Mouse (Mus musculus): Measurements from ENCODE around the gene Sqstm1. TPM values are rescaled to one million over a fixed set of nuclear protein-coding genes. Genes with fewer than 3 reads are reported as not detected.

Gene Sqstm1
- polyA plus RNA-seq, 1 experiment from 2014 or later = 176 TPM

DNA sequence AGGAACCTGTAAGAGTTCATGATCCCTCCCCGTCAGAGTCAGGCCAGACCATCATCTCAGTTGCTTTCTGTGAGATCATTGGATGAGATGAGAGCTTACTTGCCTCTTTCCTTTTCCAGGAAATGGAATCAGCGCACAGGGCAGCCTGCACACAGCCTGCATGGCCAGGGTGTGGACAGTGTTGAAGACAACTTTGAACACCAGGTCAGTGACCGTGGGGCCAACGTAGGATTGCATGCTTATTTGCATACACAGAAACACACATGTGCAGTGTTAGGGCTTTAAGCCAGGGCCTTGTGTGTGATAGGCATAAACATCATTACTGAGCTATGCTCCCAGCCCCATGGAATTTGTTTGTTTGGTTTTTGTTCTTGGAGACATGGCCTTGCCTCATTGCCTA lies 13.1 kb downstream of the Sqstm1 start:
- 89% methylated on average over 4 of the region's 4 CpGs for WGBS
- Histone ChIP-seq H3K4me1 (replicated peaks; ENCODE audit: control insufficient read depth, insufficient read depth, low read length) (peaks cover 6% of the 10 kb centered on the region; the same call in 1 of the 2 replicates), H3K27me3 (replicated peaks; ENCODE audit: control insufficient read depth, insufficient read depth, low read length) (no peaks in the 10 kb centered on the region), H3K9ac (ENCODE audit: low read depth, low read length) (no peak overlapping the region), H3K4me3 (ENCODE audit: low read depth, low read length) (no peak overlapping the region), H3K4me2 (no peak overlapping the region), H3K36me3 (ENCODE audit: control insufficient read depth, insufficient read depth, low read length) (peaks cover 36% of the 10 kb centered on the region), H3K9me3 (ENCODE audit: control insufficient read depth, low read length) (no peaks in the 10 kb centered on the region), H3K27ac (ENCODE audit: low read depth, low read length) (no peak overlapping the region)
- ATAC-seq (replicated peaks; ENCODE audit: low FRiP score) (no peak), DNase-seq (ENCODE audit: low spot score) (no peak)

DNA sequence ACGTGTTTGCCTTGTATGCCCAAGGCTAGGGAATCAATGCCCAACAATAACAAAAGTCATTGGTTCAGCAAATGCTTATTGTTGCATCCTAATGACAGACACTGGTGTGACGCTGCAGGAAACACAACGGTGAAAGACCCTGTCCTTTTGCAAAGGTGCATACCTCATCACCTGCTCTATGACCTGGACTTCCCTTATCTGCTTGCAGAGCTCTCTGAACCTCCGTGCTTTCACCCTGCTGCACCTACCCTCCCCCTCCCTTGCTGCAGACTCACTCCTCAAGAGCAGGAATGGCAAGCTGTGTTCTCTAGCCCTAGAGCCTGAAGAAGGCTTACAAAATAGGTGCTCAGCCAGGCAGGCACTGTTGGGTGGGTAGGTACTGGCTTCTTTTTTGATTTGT lies 15.8 kb downstream of the Sqstm1 start:
- no peaks in the 10 kb centered on the region for H3K27me3 ChIP-seq (replicated peaks; ENCODE audit: control insufficient read depth, insufficient read depth, low read length)
- no peak for DNase-seq (ENCODE audit: low spot score)
- no peak for ATAC-seq (replicated peaks; ENCODE audit: low FRiP score)
- peaks cover 9% of the 10 kb centered on the region for H3K36me3 ChIP-seq (ENCODE audit: control insufficient read depth, insufficient read depth, low read length)
- H3K4me2 ChIP-seq = no peak overlapping the region
- H3K9me3 ChIP-seq (ENCODE audit: control insufficient read depth, low read length) = no peaks in the 10 kb centered on the region
- H3K4me3 ChIP-seq (ENCODE audit: low read depth, low read length) = no peak overlapping the region
- H3K9ac ChIP-seq (ENCODE audit: low read depth, low read length) = no peak overlapping the region
- no peak overlapping the region for H3K27ac ChIP-seq (ENCODE audit: low read depth, low read length)
- WGBS = 61% methylated on average over 4 of the region's 4 CpGs
- peaks cover 7% of the 10 kb centered on the region; the same call in 1 of the 2 replicates for H3K4me1 ChIP-seq (replicated peaks; ENCODE audit: control insufficient read depth, insufficient read depth, low read length)

DNA sequence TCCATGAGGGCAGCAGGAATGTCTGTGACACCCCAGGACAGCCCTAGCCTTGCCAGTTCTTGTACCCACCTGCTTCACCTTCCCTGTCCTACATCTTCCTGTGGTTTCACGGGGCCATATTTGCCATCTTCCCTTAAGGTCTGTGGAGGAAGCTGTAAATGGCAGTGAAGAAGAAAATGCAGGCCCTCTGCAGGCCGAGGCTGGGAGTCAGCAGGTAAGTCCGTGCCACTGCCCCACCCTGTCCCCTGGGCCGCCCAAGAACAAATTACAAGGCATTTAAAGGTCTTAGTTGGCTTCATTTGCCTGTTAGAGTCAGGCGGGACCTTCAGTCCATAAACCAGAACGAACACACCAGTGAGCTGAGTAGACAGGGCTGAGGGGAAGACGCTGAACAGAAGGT lies 16.6 kb downstream of the Sqstm1 start:
- DNase-seq (ENCODE audit: low spot score) (no peak), ATAC-seq (replicated peaks; ENCODE audit: low FRiP score) (no peak)
- no peak overlapping the region for H3K4me3 ChIP-seq (ENCODE audit: low read depth, low read length)
- H3K27me3 ChIP-seq (replicated peaks; ENCODE audit: control insufficient read depth, insufficient read depth, low read length) = no peaks in the 10 kb centered on the region
- 80% methylated on average over 7 of the region's 7 CpGs for WGBS
- no peak overlapping the region for H3K27ac ChIP-seq (ENCODE audit: low read depth, low read length)
- H3K36me3 ChIP-seq (ENCODE audit: control insufficient read depth, insufficient read depth, low read length) = peaks cover 1% of the 10 kb centered on the region
- no peak overlapping the region for H3K4me2 ChIP-seq
- H3K4me1 ChIP-seq (replicated peaks; ENCODE audit: control insufficient read depth, insufficient read depth, low read length) = peaks cover 7% of the 10 kb centered on the region; the same call in 1 of the 2 replicates
- no peaks in the 10 kb centered on the region for H3K9me3 ChIP-seq (ENCODE audit: control insufficient read depth, low read length)
- H3K9ac ChIP-seq (ENCODE audit: low read depth, low read length) = no peak overlapping the region

DNA sequence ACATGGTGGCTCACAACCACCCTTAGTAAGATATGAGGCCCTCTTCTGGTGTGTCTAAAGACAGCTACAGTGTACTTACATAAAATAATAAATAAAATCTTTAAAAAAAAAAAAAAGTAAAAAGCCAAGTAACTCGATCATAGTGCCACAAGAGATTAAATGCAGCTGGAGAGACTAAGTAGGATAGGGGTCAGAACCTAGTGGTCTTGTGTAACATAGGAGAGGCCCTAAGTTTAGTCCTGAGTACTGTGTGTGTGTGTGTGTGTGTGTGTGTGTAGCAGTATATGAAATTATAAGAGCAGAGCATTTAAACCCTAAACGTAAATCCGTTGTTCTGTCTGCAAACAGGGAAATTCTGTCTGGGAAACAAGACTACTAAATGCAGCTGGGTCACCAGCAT lies 18.3 kb downstream of the Sqstm1 start:
- DNase-seq (ENCODE audit: low spot score) (no peak), ATAC-seq (replicated peaks; ENCODE audit: low FRiP score) (no peak)
- Histone ChIP-seq H3K4me3 (ENCODE audit: low read depth, low read length) (no peak overlapping the region), H3K27ac (ENCODE audit: low read depth, low read length) (no peak overlapping the region), H3K4me2 (no peak overlapping the region), H3K4me1 (replicated peaks; ENCODE audit: control insufficient read depth, insufficient read depth, low read length) (peaks cover 7% of the 10 kb centered on the region; the same call in 1 of the 2 replicates), H3K9ac (ENCODE audit: low read depth, low read length) (no peak overlapping the region), H3K27me3 (replicated peaks; ENCODE audit: control insufficient read depth, insufficient read depth, low read length) (no peaks in the 10 kb centered on the region), H3K36me3 (ENCODE audit: control insufficient read depth, insufficient read depth, low read length) (no peaks in the 10 kb centered on the region; the same call in 1 of the 2 replicates), H3K9me3 (ENCODE audit: control insufficient read depth, low read length) (no peaks in the 10 kb centered on the region)
- 93% methylated on average over 3 of the region's 3 CpGs for WGBS

DNA sequence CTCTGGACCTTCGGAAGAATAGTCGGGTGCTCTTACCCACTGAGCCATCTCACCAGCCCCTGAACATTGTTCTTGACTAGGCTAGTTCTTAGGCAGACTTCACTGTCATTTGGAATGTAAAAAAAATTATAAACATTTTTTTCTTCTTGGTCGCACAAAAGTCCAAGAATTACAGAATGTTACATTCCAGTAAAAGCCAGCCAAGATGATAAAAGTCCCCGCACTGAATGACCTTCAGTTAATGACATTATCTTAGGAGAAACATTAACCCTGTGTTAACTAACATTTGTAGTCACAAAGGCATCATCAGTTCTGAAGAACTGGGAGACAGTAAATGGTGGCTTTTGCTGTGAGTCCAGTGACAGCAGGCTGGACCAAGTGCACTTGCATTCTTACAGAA lies 20.3 kb downstream of the Sqstm1 start:
- H3K36me3 ChIP-seq (ENCODE audit: control insufficient read depth, insufficient read depth, low read length) = no peaks in the 10 kb centered on the region
- H3K9me3 ChIP-seq (ENCODE audit: control insufficient read depth, low read length) = no peaks in the 10 kb centered on the region
- no peak overlapping the region for H3K9ac ChIP-seq (ENCODE audit: low read depth, low read length)
- no peak overlapping the region for H3K27ac ChIP-seq (ENCODE audit: low read depth, low read length)
- no peak overlapping the region for H3K4me3 ChIP-seq (ENCODE audit: low read depth, low read length)
- H3K4me2 ChIP-seq = no peak overlapping the region
- H3K27me3 ChIP-seq (replicated peaks; ENCODE audit: control insufficient read depth, insufficient read depth, low read length) = no peaks in the 10 kb centered on the region
- DNase-seq (ENCODE audit: low spot score) (no peak), ATAC-seq (replicated peaks; ENCODE audit: low FRiP score) (no peak)
- 77% methylated on average over 4 of the region's 4 CpGs for WGBS
- peaks cover 7% of the 10 kb centered on the region; the same call in 1 of the 2 replicates for H3K4me1 ChIP-seq (replicated peaks; ENCODE audit: control insufficient read depth, insufficient read depth, low read length)

DNA sequence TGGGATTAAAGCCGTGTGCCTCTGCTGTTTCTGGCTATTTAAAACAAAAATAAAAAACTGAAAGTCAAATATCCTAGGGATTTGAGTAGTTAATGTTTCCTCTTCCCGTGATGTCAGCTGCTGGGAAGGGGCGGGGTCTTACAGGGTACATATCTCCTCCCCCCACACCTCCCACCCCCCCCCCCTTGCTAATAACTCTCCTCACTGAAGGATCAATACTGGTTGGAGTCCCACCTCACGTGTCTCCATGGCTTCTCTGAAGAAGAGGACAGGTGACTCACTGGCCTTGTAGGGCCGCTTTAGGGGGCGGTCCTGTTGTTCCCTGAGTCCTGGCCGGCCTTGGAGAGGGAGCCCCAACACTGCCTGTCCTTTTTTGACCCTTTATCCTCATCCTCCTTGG lies 21.9 kb downstream of the Sqstm1 start:
- Histone ChIP-seq H3K36me3 (ENCODE audit: control insufficient read depth, insufficient read depth, low read length) (no peaks in the 10 kb centered on the region), H3K4me2 (no peak overlapping the region), H3K4me1 (replicated peaks; ENCODE audit: control insufficient read depth, insufficient read depth, low read length) (peaks cover 4% of the 10 kb centered on the region), H3K4me3 (ENCODE audit: low read depth, low read length) (no peak overlapping the region), H3K27ac (ENCODE audit: low read depth, low read length) (no peak overlapping the region), H3K27me3 (replicated peaks; ENCODE audit: control insufficient read depth, insufficient read depth, low read length) (no peaks in the 10 kb centered on the region), H3K9me3 (ENCODE audit: control insufficient read depth, low read length) (no peaks in the 10 kb centered on the region), H3K9ac (ENCODE audit: low read depth, low read length) (no peak overlapping the region)
- ATAC-seq (replicated peaks; ENCODE audit: low FRiP score) (no peak), DNase-seq (ENCODE audit: low spot score) (no peak)
- 76% methylated on average over 7 of the region's 7 CpGs for WGBS

DNA sequence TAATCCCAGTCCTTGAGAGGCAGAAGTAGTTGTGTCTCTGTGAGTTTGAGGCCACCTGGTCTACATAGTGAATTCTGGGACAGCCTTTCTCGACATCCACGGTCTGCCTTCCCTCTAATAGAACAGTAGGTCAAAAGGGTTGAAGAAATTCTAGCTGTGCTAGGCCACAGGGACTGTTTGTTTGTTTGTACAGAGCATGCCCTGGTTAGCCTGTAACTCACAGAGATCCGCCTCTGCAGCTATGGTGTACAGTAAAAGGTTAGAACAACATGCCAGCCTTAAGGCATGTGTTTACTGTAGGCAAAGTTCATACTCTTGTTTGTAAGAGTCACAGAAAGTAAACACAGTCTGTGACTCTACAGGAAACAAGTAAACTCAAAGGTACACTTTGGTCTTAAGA lies 25.8 kb downstream of the Sqstm1 start:
- Histone ChIP-seq H3K9ac (ENCODE audit: low read depth, low read length) (no peak overlapping the region), H3K4me3 (ENCODE audit: low read depth, low read length) (no peak overlapping the region), H3K27me3 (replicated peaks; ENCODE audit: control insufficient read depth, insufficient read depth, low read length) (no peaks in the 10 kb centered on the region), H3K4me2 (no peak overlapping the region), H3K27ac (ENCODE audit: low read depth, low read length) (no peak overlapping the region; the same call in 1 of the 2 replicates), H3K36me3 (ENCODE audit: control insufficient read depth, insufficient read depth, low read length) (no peaks in the 10 kb centered on the region; the same call in 1 of the 2 replicates), H3K4me1 (replicated peaks; ENCODE audit: control insufficient read depth, insufficient read depth, low read length) (peaks cover 7% of the 10 kb centered on the region), H3K9me3 (ENCODE audit: control insufficient read depth, low read length) (no peaks in the 10 kb centered on the region)
- DNase-seq (ENCODE audit: low spot score) (no peak), ATAC-seq (replicated peaks; ENCODE audit: low FRiP score) (no peak; the same call in 1 of the 2 replicates)
- whole genome bisulfite sequencing = 78% methylated on average over 3 of the region's 3 CpGs

DNA sequence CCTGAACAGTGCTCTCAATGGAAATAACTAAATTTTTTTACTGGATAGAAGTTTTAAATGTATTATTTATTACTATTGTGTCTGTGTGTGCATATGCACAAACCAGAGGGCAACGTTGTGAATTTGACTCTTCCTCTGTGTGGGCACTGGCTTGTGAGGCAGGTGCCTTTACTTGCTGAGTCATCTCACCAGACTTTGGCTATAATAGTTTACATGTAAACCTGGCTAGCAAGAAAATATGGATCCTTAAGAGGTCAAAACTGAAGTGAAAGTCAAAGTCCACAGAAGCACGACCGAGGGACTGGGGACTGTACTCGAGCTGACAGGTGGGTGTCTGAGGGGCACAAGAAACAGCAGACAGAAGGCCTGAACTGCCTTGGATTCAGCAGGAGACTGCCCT lies 27.9 kb downstream of the Sqstm1 start:
- ATAC-seq (replicated peaks; ENCODE audit: low FRiP score) (no peak), DNase-seq (ENCODE audit: low spot score) (no peak)
- no peaks in the 10 kb centered on the region for H3K9me3 ChIP-seq (ENCODE audit: control insufficient read depth, low read length)
- peaks cover 3% of the 10 kb centered on the region; the same call in 1 of the 2 replicates for H3K36me3 ChIP-seq (ENCODE audit: control insufficient read depth, insufficient read depth, low read length)
- 73% methylated on average over 4 of the region's 4 CpGs for WGBS
- 0 out of 2 replicates have a peak overlapping the region, but pooled peaks have one; percentile 16 for H3K9ac ChIP-seq (ENCODE audit: low read depth, low read length)
- no peak overlapping the region for H3K4me2 ChIP-seq
- no peaks in the 10 kb centered on the region for H3K27me3 ChIP-seq (replicated peaks; ENCODE audit: control insufficient read depth, insufficient read depth, low read length)
- H3K27ac ChIP-seq (ENCODE audit: low read depth, low read length) = no peak overlapping the region
- H3K4me1 ChIP-seq (replicated peaks; ENCODE audit: control insufficient read depth, insufficient read depth, low read length) = peaks cover 7% of the 10 kb centered on the region
- H3K4me3 ChIP-seq (ENCODE audit: low read depth, low read length) = no peak overlapping the region

DNA sequence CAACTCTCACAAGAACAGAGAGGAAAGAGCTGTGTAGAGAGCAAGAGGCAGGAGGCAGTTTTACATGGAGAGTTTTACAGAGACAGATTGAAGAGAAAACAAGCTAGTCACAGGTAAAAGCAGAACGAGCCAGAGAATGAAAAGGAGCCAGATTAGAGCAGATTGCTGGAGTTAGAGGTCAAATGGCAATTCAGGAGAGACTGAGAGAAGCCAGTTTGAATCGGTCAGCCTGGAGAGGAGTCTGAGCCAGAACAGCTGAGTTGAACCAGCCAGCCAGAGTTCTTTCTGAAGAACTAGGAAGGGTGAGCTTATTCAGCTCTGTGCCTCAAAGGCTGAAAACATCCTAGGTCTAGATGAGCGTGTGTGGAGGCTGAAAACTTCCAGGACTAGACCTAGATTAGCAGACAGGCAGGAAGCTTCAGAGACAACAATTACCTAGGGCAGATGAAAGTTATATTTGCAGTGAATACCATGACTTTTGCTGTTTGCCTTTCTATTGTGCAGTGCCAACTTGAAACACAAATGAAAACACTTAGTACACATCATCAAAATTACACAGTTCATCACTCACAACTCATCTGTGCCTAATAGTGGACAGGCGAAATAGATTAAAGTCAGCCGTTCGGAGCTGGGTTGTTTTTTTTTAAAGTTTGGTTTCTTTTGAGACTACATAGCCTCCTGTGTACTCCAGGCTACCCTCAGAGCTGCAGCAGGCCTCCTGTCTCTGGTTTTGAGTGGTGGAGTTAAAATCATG lies 30.0 kb downstream of the Sqstm1 start:
- 76% methylated on average over 6 of the region's 6 CpGs for WGBS
- no peak for ATAC-seq (replicated peaks; ENCODE audit: low FRiP score)
- DNase-seq (ENCODE audit: low spot score) = no peak
- H3K36me3 ChIP-seq (ENCODE audit: control insufficient read depth, insufficient read depth, low read length) = peaks cover 3% of the 10 kb centered on the region; the same call in 1 of the 2 replicates
- no peak overlapping the region for H3K4me3 ChIP-seq (ENCODE audit: low read depth, low read length)
- H3K9ac ChIP-seq (ENCODE audit: low read depth, low read length) = no peak overlapping the region
- no peaks in the 10 kb centered on the region for H3K9me3 ChIP-seq (ENCODE audit: control insufficient read depth, low read length)
- no peaks in the 10 kb centered on the region for H3K27me3 ChIP-seq (replicated peaks; ENCODE audit: control insufficient read depth, insufficient read depth, low read length)
- H3K4me2 ChIP-seq = no peak overlapping the region
- H3K4me1 ChIP-seq (replicated peaks; ENCODE audit: control insufficient read depth, insufficient read depth, low read length) = peaks cover 18% of the 10 kb centered on the region
- no peak overlapping the region for H3K27ac ChIP-seq (ENCODE audit: low read depth, low read length)

All from liver, embryonic 11.5 days (tissue).